Mouse (Mus musculus): Measurements from ENCODE around the gene Kif17. TPM values are rescaled to one million over a fixed set of nuclear protein-coding genes. Genes with fewer than 3 reads are reported as not detected.

Kif17 gene
- 3.3 and 5.4 TPM in 2 replicates for polyA plus RNA-seq (2015; fragmentation: Nextera tagmentation; extraction: Ambion mirVana)

GRCm38 (mm10) chr4:138250088-138250960 is at the start of gene Kif17, which contains the start of gene Sh2d5:
Kif17 (plus strand) TSS chr4:138250435.
Sh2d5 (plus strand) TSS chr4:138250403.

DNA sequence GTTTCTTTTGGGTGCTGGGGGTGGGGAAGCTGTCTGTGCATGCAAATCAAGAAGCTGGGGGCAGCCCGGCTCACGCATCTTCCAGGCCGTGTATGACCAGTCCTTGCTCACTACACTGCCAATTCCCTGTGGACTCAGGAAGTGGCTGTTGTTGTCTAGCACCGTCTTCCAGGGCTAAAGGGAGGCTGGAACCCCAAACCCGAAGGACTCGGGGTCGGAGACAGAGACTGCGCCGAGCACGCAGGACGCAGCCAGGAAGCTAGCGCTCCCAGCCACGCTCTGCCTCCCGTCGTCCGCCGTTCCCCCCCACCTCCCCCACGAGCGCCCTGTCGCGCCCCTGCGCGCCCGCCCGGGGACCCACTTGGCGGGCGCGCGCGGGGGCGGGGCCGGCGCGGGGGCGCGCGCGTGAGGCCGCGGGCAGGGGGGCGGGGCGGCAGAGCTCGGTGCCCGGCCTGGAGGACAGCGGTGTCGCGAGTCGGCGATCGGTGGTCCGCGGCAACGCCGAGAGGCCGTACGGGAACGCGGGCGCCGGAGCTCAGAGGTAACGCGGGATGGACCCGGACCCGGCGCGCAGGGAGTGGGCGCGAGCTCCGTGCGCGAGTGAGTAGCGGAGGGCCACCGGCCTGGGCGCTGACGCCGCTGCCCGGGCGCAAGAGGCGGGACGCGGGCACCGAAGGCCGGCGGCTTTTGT is 33.9 kb upstream of the Kif17 start, which contains the start of gene Hp1bp3:
Gene Hp1bp3, plus strand, starts transcription at position 97 of the 691 bp plus-strand sequence.

DNA sequence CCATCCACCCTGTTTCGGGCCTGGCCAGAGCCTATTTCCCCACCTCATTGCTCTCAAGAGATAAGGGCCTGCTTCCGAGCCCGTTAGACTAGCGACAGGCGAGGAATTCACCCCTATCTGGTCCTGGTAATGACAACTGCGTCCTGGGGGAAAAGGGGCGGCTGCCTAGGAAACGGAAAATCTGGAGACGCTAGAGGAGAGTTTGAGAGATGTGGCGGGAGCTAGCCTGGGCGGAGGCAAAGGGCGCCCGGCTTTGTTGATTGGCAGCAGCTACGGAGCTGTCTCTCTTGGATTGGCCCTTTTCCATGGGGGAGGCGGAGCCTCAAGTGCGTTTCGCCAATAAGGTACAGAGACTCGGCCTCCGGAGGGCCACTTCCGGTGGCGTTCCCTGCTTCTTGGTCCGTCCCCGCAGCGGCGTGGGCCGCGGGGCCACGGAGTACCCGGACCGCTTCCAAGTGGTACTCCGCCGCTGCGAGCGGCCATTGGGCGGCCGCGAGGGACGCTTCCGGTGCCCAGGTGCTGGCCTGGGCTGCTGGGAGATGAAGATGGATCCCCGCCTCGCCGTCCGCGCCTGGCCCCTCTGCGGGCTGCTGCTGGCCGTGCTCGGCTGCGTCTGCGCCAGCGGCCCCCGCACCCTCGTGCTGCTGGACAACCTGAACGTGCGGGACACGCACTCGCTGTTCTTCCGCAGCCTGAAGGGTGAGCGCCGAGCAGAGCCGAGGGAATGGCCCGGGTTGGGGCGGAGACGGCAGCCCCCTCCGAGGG is 54.3 kb downstream of the Kif17 start, which contains the start of gene Ddost:
Gene Ddost, plus strand, starts transcription at position 391 of the 765 bp plus-strand sequence.

GRCm38 (mm10) chr4:138326077-138326695 is 76.0 kb downstream of the Kif17 start, which contains the start of gene Pink1:
Pink1 (minus strand) TSS chr4:138326307.

Small RNA genes within 50 kb of the gene (microRNA-seq; reads per million reads assigned to microRNA genes)
- not detected for gene Gm27646 (ENCODE audit: borderline replicate concordance, insufficient number of aligned reads)
- 2.5 reads per million for gene Mir7019 (ENCODE audit: borderline replicate concordance, insufficient number of aligned reads)

Other genes with a start within 250 kb of the Kif17 start
- gene Hp1bp3, start 34.1 kb upstream of the Kif17 start, polyA plus RNA-seq (2015; fragmentation: Nextera tagmentation; extraction: Ambion mirVana), result 100 and 134 TPM in 2 replicates
- 1.4 and 1.8 TPM in 2 replicates for gene Sh2d5, start within 50 bp of the Kif17 start, polyA plus RNA-seq (2015; fragmentation: Nextera tagmentation; extraction: Ambion mirVana)
- 181 and 230 TPM in 2 replicates for gene Ddost, start 54.3 kb downstream of the Kif17 start, polyA plus RNA-seq (2015; fragmentation: Nextera tagmentation; extraction: Ambion mirVana)
- 171 and 194 TPM in 2 replicates for gene Pink1, start 75.9 kb downstream of the Kif17 start, polyA plus RNA-seq (2015; fragmentation: Nextera tagmentation; extraction: Ambion mirVana)
- gene Cda, start 117.6 kb downstream of the Kif17 start, polyA plus RNA-seq (2015; fragmentation: Nextera tagmentation; extraction: Ambion mirVana), result 24.5 and 31.3 TPM in 2 replicates
- gene Fam43b, start 146.1 kb downstream of the Kif17 start, polyA plus RNA-seq (2015; fragmentation: Nextera tagmentation; extraction: Ambion mirVana), result 0.46 and 1.1 TPM in 2 replicates
- 11.9 and 19.7 TPM in 2 replicates for gene Mul1, start 184.2 kb downstream of the Kif17 start, polyA plus RNA-seq (2015; fragmentation: Nextera tagmentation; extraction: Ambion mirVana)
- 7.2 and 10.2 TPM in 2 replicates for gene Camk2n1, start 203.9 kb downstream of the Kif17 start, polyA plus RNA-seq (2015; fragmentation: Nextera tagmentation; extraction: Ambion mirVana)

Data from adrenal gland, postnatal 0 days (tissue).